In the genomic region with DNA sequence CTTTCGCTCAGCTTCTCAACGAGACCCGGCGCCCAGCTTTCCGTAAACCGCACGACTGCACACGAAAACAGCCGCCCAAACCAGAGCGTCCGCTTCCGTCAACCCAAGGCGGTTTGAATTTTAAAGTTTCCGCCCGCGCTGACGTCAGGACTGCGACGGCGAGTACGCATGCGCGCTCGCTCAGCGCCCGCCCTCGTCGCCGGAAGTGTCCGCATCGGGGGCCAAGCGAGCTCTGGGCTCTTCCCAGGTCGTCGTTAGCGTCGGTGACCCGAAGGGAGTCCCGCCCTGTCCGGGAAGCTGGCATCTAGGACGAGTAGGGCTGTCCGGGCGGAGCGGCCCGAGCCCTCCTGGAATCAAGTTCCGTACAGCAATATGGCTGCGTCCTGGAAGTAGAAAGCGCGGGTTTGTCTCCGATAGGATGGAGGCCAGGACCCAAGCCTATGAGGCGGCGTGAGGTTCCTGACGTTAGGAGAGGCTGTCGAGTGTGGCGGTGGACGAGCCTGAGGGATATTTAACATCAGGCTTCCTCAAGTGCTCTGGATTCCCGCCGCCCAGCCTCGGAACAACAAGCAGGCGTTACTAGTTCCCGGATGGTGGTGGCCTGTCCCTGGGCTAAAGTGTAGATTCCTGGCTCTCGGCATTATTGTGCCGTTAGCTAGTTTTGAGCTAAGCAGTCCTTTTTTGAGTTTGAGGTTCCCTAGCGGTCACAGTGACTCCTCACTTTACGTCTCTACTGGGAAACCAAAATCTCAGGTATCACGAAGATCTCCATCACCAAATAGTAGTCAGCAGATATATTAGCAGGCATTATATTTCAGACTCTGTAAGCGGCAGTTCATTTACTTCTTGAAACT, we compare ENCODE assay signal across 1 mouse cellular context.
TF ChIP-seq lines count a peak whose summit lies in the region.

A gene (minus strand): TSS at position 147 of the 854 bp plus-strand sequence.

TF ChIP-seq in myocyte, 11 proteins besides CTCF, POLR2A, EP300 and RAD21 (continued from another document):
- TF ChIP-seq MAX (IDR thresholded peaks at IDR 0.05; ENCODE audit: low read depth), result no peak
- TF ChIP-seq POLR2AphosphoS2 (IDR thresholded peaks at IDR 0.05; ENCODE audit: insufficient read length, low read depth), result peak; percentile 30
- TF ChIP-seq MYOD1 (IDR thresholded peaks at IDR 0.05; ENCODE audit: control insufficient read depth in 1 of 3, insufficient read length in 2 of 3, low read depth in 2 of 3), result peak in 1 of 3 experiments; percentile 2
- peak; percentile 56 for TF ChIP-seq SRF (IDR thresholded peaks at IDR 0.05; ENCODE audit: control insufficient read depth, insufficient read length, low read depth)
